Mouse (Mus musculus): ENCODE measurements at regions not wholly inside any gene's neighbourhood (a gene's known extent, or its start where the extent isn't known, plus 50 kb on each side); places are given as distances from the start of the nearest gene placed in this dataset.

GRCm38 (mm10) chr7:121339942-121340341 lies 51.7 kb upstream of the Hs3st2 start:
- DNase-seq (ENCODE audit: low spot score in 2 of 2), result no peak
